Mouse (Mus musculus) midbrain, embryonic 11.5 days (tissue): Measurements from ENCODE around the gene Spag8. TPM values are rescaled to one million over a fixed set of nuclear protein-coding genes. Genes with fewer than 3 reads are reported as not detected.

ENCODE experiments used
- ATAC-seq: fragments of 200-750 bp; cut with Nextera tagmentation; 2 replicates; pipeline ENCODE4 v1.8.0; 2017; ENCODE audit warnings: moderate TSS enrichment, moderate library complexity; ENCODE audit not compliant: low FRiP score
- DNase-seq: peaks from one replicate; pipeline ENCODE4 v3.0.0; 2015; ENCODE audit warnings: low spot score; ENCODE audit errors: missing footprints
- H3K27ac ChIP-seq: fragments of 300-500 bp; sonication (generic); 2 replicates; pipeline ENCODE4 v1.5.1; 2014; ENCODE audit warnings: low read depth, low read length
- H3K27me3 ChIP-seq: fragments of 300-500 bp; sonication (generic); 2 replicates; pipeline ENCODE4 v1.6.1; 2014; ENCODE audit warnings: mild to moderate bottlenecking, low read length, moderate library complexity, mixed read lengths; ENCODE audit not compliant: control insufficient read depth, insufficient read depth
- H3K36me3 ChIP-seq: fragments of 300-500 bp; sonication (generic); 2 replicates; pipeline ENCODE4 v1.6.1; 2014; ENCODE audit warnings: mild to moderate bottlenecking, low read length, moderate library complexity, mixed read lengths; ENCODE audit not compliant: control insufficient read depth, insufficient read depth
- H3K4me1 ChIP-seq: fragments of 300-500 bp; sonication (generic); 2 replicates; pipeline ENCODE4 v1.6.1; 2014; ENCODE audit warnings: low read length; ENCODE audit not compliant: control insufficient read depth, insufficient read depth
- H3K4me2 ChIP-seq: fragments of 300-500 bp; sonication (generic); 2 replicates; pipeline ENCODE4 v1.6.1; 2014; ENCODE audit warnings: mild to moderate bottlenecking, moderate library complexity
- H3K4me3 ChIP-seq: fragments of 300-500 bp; sonication (generic); 2 replicates; pipeline ENCODE4 v1.5.1; 2014; ENCODE audit warnings: low read depth, low read length
- H3K9ac ChIP-seq: fragments of 300-500 bp; sonication (generic); 2 replicates; pipeline ENCODE4 v1.6.1; 2014; ENCODE audit warnings: low read length
- H3K9me3 ChIP-seq: fragments of 300-500 bp; sonication (generic); 2 replicates; pipeline ENCODE4 v1.6.1; 2016; ENCODE audit warnings: low read length; ENCODE audit not compliant: control insufficient read depth
- WGBS: fragments of 180-500 bp; shearing (Covaris S2); extraction: QIAGEN DNeasy Blood & Tissue Kit; methylation state at CpG from one replicate; pipeline ENCODE4 v1.1.7; 2014; 5-methylcytosine and 5-hydroxymethylcytosine counted together
- microRNA-seq: library from miRNA; unstranded; fragments of <30 nt; microRNA quantifications from one replicate; pipeline ENCODE4, GENCODE M21; 2017
- polyA plus RNA-seq: library from polyadenylated mRNA; unstranded; fragments of >200 nt; fragmentation: Nextera tagmentation; extraction: Ambion mirVana; gene quantifications from 2 replicates; pipeline ENCODE4 v1.2.1, GENCODE M21; 2014

The Spag8 gene
- polyA plus RNA-seq, 1 experiment from 2014 or later = 3.4 TPM

DNA sequence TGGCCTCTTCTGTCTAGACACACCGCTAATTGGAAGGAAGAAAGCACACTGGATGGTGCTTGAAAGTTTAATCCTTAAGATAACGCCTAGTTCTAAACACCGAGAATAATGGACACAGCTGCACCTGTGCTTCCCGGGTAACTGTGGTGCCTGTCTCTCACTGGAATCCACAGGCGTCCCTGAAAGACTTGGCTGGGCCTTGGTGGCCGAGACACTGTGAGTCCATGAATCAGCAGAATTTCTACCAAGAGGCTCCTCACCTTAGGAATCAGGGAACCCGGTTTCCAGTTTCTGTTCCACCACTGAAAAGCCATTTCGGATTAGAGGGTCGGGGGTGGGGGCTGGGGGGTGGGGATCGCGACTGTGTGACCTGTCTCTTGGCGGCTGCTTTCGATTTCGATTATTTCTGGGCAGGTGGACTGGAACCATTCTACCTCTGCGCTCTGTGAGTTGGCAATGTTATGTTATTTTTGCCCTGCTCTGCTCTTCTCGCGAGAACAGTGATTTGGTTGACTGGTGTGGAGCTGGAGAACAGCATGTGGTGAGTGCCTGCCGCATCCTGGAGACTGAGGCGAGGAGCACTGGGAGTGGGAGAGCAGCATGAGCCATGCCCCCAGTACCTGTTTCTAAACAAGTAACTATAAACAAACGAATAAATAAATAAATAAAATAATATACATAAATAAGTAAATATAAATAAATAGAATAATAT lies 24.1 kb downstream of the Spag8 start:
- whole genome bisulfite sequencing = 41% methylated on average over 20 of the region's 20 CpGs
- no peak overlapping the region for H3K9ac ChIP-seq
- ATAC-seq (no peak), DNase-seq (no peak)
- H3K27me3 ChIP-seq = peaks cover 13% of the 10 kb centered on the region
- no peaks in the 10 kb centered on the region for H3K9me3 ChIP-seq
- H3K4me2 ChIP-seq = no peak overlapping the region
- H3K4me1 ChIP-seq = peaks cover 21% of the 10 kb centered on the region
- H3K36me3 ChIP-seq = no peaks in the 10 kb centered on the region
- H3K4me3 ChIP-seq = no peak overlapping the region
- no peak overlapping the region for H3K27ac ChIP-seq

DNA sequence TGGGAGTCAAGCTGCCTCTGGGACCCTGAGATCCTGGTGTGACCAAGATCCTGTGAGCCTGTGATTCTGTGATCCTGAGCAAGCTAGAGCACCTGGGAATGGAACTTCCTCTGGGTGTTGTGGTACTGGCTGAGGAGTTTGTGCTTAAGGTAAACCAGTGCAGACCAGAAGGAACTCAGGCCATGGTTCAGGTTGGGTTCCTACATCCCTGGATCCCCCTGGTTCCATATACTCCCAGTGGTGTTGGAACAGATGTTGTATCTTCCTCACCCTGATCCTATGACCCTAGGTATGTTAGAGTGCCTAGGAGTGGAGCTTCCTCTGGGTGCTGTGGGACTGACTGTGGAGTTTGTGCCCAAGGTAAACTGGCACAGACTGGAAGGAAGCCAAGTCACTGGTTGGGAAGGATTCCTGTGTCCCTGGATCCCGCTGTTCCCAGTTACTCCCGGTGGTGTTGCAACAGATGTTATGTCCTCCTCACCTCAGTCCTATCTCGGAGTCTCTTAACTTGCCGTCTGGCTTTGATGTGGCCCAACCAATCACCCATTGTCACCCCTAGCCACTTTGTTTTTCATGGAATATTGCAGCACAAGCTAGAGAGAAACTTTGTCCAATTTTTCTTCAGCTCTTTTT lies 33.1 kb downstream of the Spag8 start:
- no peak overlapping the region for H3K9ac ChIP-seq
- no peak overlapping the region for H3K27ac ChIP-seq
- H3K4me1 ChIP-seq = no peaks in the 10 kb centered on the region
- DNase-seq = no peak
- H3K9me3 ChIP-seq = no peaks in the 10 kb centered on the region
- H3K27me3 ChIP-seq = no peaks in the 10 kb centered on the region
- ATAC-seq = no peak
- no peak overlapping the region for H3K4me3 ChIP-seq
- 78% methylated on average over 4 of the region's 4 CpGs for WGBS
- no peaks in the 10 kb centered on the region for H3K36me3 ChIP-seq
- no peak overlapping the region for H3K4me2 ChIP-seq

DNA sequence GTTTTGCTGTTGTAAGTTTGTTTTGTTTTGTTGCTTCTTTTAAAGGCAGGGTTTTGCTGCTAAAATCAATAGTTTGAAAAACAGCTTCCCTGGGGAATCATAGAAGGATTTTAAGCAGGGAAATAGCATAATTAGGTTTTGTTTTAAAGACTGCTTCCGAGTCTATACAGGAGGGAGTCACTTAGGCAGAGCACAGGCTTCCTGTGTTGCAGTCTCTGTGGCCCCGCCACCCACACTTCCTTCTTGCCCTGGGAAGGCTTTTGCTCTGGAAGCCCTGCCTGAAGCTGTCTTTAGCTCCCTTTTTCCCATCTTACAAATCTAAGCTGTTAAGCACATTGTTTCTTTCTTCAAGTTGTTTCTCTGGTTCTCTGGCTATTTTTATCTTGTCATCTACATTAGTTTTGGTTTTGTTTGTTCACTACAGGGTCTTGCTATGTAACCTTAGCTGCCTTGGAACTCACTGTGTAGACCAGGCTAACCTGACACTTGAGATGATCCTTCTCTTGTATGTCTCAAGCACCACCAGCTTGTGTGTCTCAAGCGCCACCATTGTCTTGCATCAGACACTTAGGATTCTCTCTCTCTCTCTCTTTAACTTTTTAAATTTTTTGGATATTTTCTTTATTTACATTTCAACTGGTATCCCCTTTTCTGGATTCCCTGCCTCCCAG lies 40.2 kb downstream of the Spag8 start:
- Histone ChIP-seq H3K4me1 (no peaks in the 10 kb centered on the region), H3K27me3 (no peaks in the 10 kb centered on the region), H3K4me3 (no peak overlapping the region), H3K9ac (no peak overlapping the region), H3K9me3 (no peaks in the 10 kb centered on the region), H3K27ac (no peak overlapping the region), H3K36me3 (no peaks in the 10 kb centered on the region), H3K4me2 (no peak overlapping the region)
- ATAC-seq (no peak), DNase-seq (peak; percentile 83)
- WGBS = 66% methylated on average over 3 of the region's 3 CpGs

DNA sequence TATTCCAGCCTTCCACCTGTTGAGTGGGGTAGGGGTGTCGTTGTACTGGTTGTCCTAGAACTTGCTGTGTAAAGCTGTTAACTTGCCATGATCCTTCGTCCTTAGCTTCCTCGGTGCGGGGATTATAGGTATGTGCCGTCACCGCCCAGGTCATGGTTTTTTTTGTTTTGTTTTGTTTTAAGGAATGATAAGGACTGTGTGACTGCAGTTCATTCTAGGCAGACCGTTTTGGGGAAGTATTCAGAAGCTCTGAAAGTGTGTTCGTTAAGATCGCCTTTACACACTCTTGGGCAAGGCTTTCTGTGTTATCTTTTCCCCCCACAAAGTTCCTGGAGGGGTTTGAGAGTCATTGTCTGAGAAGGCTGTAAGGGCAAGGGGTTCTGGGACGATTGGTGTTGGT lies 40.9 kb downstream of the Spag8 start:
- DNase-seq = peak; percentile 47
- ATAC-seq = no peak
- no peaks in the 10 kb centered on the region for H3K27me3 ChIP-seq
- H3K4me3 ChIP-seq = no peak overlapping the region
- H3K4me2 ChIP-seq = no peak overlapping the region
- 73% methylated on average over 10 of the region's 10 CpGs for WGBS
- no peak overlapping the region for H3K27ac ChIP-seq
- H3K9me3 ChIP-seq = no peaks in the 10 kb centered on the region
- no peaks in the 10 kb centered on the region for H3K4me1 ChIP-seq
- H3K9ac ChIP-seq = no peak overlapping the region
- no peaks in the 10 kb centered on the region for H3K36me3 ChIP-seq

DNA sequence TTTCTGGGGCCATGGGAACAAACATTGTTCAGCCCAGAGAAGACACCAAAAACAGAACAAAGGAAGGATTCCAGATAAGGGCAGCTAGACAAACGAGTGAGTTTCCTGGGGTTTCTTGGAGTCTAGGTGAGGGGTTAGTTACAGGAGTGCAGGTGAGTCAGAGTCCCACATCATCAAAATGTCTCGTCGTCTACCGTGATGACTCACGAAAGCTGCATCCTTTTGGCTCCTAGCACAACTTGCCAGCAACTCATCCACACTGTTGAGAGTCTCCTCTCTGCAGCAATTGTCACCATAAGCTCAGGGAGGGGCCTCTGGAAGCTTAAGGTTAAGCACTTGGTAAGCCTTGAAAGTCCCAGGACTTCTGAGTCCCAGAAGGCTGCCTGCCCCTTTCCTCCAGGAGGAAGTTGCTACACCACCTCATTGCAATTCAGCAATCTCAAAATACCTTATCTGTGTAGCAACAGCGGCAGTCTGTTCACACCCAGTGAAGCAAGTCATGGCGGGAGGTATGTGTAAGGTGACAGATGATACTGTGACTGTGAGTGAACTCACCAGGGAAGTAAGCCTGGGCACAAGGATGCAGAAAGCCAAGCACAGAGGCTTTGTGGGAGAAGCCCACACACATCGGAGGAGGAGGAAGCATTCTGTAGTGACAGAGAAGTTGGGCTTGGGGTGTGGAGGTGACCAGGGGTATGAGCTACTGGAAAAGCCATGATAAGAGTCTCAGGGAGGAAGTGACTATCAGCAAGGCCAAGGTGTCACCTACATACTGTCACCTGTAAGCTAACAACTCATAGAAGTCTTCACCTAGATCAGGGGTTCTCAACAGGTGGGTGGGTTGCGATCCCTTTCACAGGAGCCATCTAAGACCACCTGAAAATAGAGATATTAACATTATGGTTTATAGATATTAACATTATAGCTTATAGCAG lies 48.4 kb downstream of the Spag8 start:
- H3K4me2 ChIP-seq = no peak overlapping the region
- no peak overlapping the region for H3K9ac ChIP-seq
- H3K4me1 ChIP-seq = no peaks in the 10 kb centered on the region
- H3K9me3 ChIP-seq = no peaks in the 10 kb centered on the region
- no peak overlapping the region for H3K4me3 ChIP-seq
- no peak for ATAC-seq
- H3K36me3 ChIP-seq = no peaks in the 10 kb centered on the region
- no peaks in the 10 kb centered on the region for H3K27me3 ChIP-seq
- WGBS = 82% methylated on average over 9 of the region's 9 CpGs
- no peak overlapping the region for H3K27ac ChIP-seq
- DNase-seq = peak; percentile 41

DNA sequence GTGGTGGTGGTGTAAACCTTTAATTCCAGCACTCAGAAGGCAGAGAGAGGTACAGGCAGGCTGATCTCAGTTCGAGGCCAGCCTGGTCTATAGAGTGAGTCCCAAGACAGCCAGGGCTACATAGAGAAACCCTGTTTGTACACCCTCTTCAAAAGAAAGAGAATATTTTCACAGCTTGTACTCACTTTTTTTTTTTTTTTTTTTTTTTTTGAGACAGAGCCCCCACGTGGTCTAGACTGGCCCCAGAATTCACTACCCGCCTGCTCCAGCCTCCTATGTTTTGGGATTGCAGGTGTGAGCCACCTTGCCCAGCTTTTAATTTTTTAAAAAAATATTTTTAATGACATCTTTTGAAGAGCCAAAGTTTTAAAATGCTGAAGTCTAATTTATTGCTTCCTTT lies 49.3 kb downstream of the Spag8 start:
- no peak for ATAC-seq
- H3K27me3 ChIP-seq = no peaks in the 10 kb centered on the region
- WGBS = 64% methylated on average over 3 of the region's 3 CpGs

More for the DNA sequence above, 49.3 kb downstream of the Spag8 start:
- Histone ChIP-seq H3K9ac (no peak overlapping the region), H3K9me3 (no peaks in the 10 kb centered on the region), H3K36me3 (no peaks in the 10 kb centered on the region), H3K27ac (no peak overlapping the region), H3K4me2 (no peak overlapping the region), H3K4me3 (no peak overlapping the region), H3K4me1 (no peaks in the 10 kb centered on the region)
- DNase-seq = peak; percentile 72

Small RNA genes within 50 kb of the gene (microRNA-seq; reads per million reads assigned to microRNA genes)
- not detected for gene Gm25262

Other genes with a start within 250 kb of the Spag8 start
- gene Fam166b, start 224.5 kb downstream of the Spag8 start, polyA plus RNA-seq = 0.54 and 0.59 TPM in 2 replicates
- gene Tesk1, start 211.7 kb downstream of the Spag8 start, polyA plus RNA-seq = 7.2 and 7.3 TPM in 2 replicates
- gene Cd72, start 199.0 kb downstream of the Spag8 start, polyA plus RNA-seq = 2.9 and 3.4 TPM in 2 replicates
- gene Sit1, start 169.9 kb downstream of the Spag8 start, polyA plus RNA-seq = not detected in 2 replicates
- gene Ccdc107, start 160.7 kb downstream of the Spag8 start, polyA plus RNA-seq = 45.8 and 48.8 TPM in 2 replicates
- 32.4 and 40.2 TPM in 2 replicates for gene Arhgef39, start 153.9 kb downstream of the Spag8 start, polyA plus RNA-seq
- 0.07 TPM in 1 of 2 replicates, not detected in the other for gene Car9, start 146.6 kb downstream of the Spag8 start, polyA plus RNA-seq
- 44.0 and 51.8 TPM in 2 replicates for gene Tpm2, start 129.8 kb downstream of the Spag8 start, polyA plus RNA-seq
- 46.4 and 54.5 TPM in 2 replicates for gene Creb3, start 91.3 kb downstream of the Spag8 start, polyA plus RNA-seq
- gene Tln1, start 90.9 kb downstream of the Spag8 start, polyA plus RNA-seq = 38.4 and 40.4 TPM in 2 replicates
- 22.0 and 25.2 TPM in 2 replicates for gene Rgp1, start 74.9 kb downstream of the Spag8 start, polyA plus RNA-seq
- gene Gba2, start 74.7 kb downstream of the Spag8 start, polyA plus RNA-seq = 24.5 and 26.1 TPM in 2 replicates
- gene Msmp, start 69.1 kb downstream of the Spag8 start, polyA plus RNA-seq = 0.63 TPM in 1 of 2 replicates, not detected in the other
- 14.0 and 15.5 TPM in 2 replicates for gene Npr2, start 21.7 kb downstream of the Spag8 start, polyA plus RNA-seq
- gene Hint2, start 2.9 kb upstream of the Spag8 start, polyA plus RNA-seq = 70.0 and 72.9 TPM in 2 replicates
- 4.4 and 4.5 TPM in 2 replicates for gene Tmem8b, start 15.4 kb upstream of the Spag8 start, polyA plus RNA-seq
- gene Fam221b, start 15.6 kb upstream of the Spag8 start, polyA plus RNA-seq = 2.4 and 2.5 TPM in 2 replicates
- not detected in 2 replicates for gene Olfr70, start 47.2 kb upstream of the Spag8 start, polyA plus RNA-seq
- not detected in 2 replicates for gene Olfr71, start 56.7 kb upstream of the Spag8 start, polyA plus RNA-seq
- 0.11 and 0.25 TPM in 2 replicates for gene Hrct1, start 73.6 kb upstream of the Spag8 start, polyA plus RNA-seq
- 0.04 TPM in 1 of 2 replicates, not detected in the other for gene Spaar, start 76.4 kb upstream of the Spag8 start, polyA plus RNA-seq
- not detected in 2 replicates for gene Olfr159, start 117.4 kb upstream of the Spag8 start, polyA plus RNA-seq
- not detected in 2 replicates for gene Olfr156, start 170.3 kb upstream of the Spag8 start, polyA plus RNA-seq
- not detected in 2 replicates for gene Olfr157, start 186.6 kb upstream of the Spag8 start, polyA plus RNA-seq
- not detected in 2 replicates for gene Olfr155, start 198.0 kb upstream of the Spag8 start, polyA plus RNA-seq
- 11.9 and 13.6 TPM in 2 replicates for gene Reck, start 221.9 kb upstream of the Spag8 start, polyA plus RNA-seq